Mouse (Mus musculus): ENCODE results near the gene Cap2.

- TF ChIP-seq GATA1 (IDR thresholded peaks at IDR 0.05; ENCODE audit: low read length) (no peak), TAL1 (IDR thresholded peaks at IDR 0.05; ENCODE audit: low read length) (no peak)
Observed at GRCm38 (mm10) chr13:46488166-46488565, 13.5 kb upstream of the Cap2 start.

Data from erythroblast, embryonic 14.5 days (primary cell).